Mouse (Mus musculus) liver, adult 2 months (tissue): Measurements from ENCODE around the gene Inhbb.
A peak's percentile ranks its signal among the peaks of the same experiment; 100 is the strongest.

Experiments
- CTCF ChIP-seq: fragments of 200-500 bp; IDR thresholded peaks from 2 replicates; pipeline ENCODE4 v1.5.1; 2011; ENCODE audit warnings: low read depth, low read length, control low read depth
- POLR2A ChIP-seq: fragments of 200-500 bp; IDR thresholded peaks from 2 replicates; pipeline ENCODE4 v1.6.1; 2011; ENCODE audit warnings: low read length, control low read depth; ENCODE audit not compliant: insufficient read depth; ENCODE audit errors: extremely low read depth

GRCm38 (mm10) chr1:119423510-119423909 is 1.5 kb upstream of the Inhbb start:
- peak; percentile 79 for TF ChIP-seq CTCF
- no peak for TF ChIP-seq POLR2A
